Mouse (Mus musculus) ES-E14 (cell line): Measurements from ENCODE around the gene Thap12.

ENCODE experiments used
- CHD2 ChIP-seq: IDR thresholded peaks from 2 replicates; pipeline ENCODE4 v1.6.1; 2014; ENCODE audit warnings: mild to moderate bottlenecking, low read depth, low read length, inconsistent platforms
- HCFC1 ChIP-seq: IDR thresholded peaks from 2 replicates; pipeline ENCODE4 v1.6.1; 2012; ENCODE audit warnings: low read length, inconsistent platforms, borderline replicate concordance; ENCODE audit not compliant: insufficient read depth
- MAFK ChIP-seq: IDR thresholded peaks from 2 replicates; pipeline ENCODE4 v1.6.1; 2014; ENCODE audit warnings: mild to moderate bottlenecking, low read depth, low read length, inconsistent platforms; ENCODE audit not compliant: insufficient read depth
- ZC3H11A ChIP-seq: IDR thresholded peaks from 2 replicates; pipeline ENCODE4 v1.6.1; 2012; ENCODE audit warnings: low read depth, mild to moderate bottlenecking, inconsistent platforms, low read length, borderline replicate concordance
- ZNF384 ChIP-seq: IDR thresholded peaks from 2 replicates; pipeline ENCODE4 v1.6.1; 2012; ENCODE audit warnings: low read depth, low read length, inconsistent platforms

GRCm38 (mm10) chr7:98729661-98730271, 26.9 kb downstream of the Thap12 start:
- no peak for TF ChIP-seq HCFC1
- TF ChIP-seq ZC3H11A = no peak
- no peak for TF ChIP-seq MAFK
- no peak for TF ChIP-seq ZNF384
- no peak for TF ChIP-seq CHD2
